Mouse (Mus musculus): ENCODE results near the gene Zfp386. TPM values are rescaled to one million over a fixed set of nuclear protein-coding genes. Genes with fewer than 3 reads are reported as not detected.
A peak's percentile ranks its signal among the peaks of the same experiment; 100 is the strongest.

Gene Zfp386
- total and polyA plus RNA-seq, 2 experiments from 2014 or later: 13.5 to 31.7 TPM

DNA sequence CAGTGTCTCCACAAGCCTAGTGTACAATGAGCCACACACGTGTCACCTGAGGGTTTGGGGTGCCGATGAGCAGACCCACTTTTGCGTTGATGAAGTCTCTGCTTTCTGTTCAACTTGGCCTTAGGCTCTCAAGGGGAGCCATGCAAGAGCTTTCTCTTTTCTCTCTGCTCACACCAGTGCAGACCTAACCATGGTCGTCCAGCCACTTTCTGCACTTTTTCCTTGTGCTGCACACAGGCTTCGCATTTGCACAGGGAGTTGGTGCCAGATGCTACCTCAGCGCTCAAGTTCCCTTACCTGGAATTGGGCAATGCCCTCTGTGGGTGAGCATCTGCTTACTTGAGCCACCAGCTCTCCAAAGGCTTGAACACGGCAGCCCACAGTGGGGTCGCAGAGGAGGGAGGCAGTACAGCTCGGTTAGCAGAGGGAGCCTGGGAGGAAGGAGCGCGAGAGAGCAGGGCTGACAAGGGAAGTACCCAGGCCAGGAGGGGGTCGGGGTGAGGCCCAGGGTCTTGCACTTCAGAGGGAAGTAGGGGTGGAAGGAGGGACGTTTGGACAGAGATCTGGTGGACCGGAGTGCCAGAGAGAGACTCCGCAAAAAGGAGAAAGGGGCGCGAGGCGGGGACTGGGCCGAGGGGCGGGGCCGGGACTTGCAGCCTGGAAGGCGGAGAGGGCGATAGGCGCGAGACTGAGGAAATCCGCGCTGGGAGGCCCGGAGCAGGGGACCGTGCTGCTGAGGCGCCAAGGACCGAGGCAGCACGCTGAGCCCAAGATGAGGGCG lies 29.7 kb downstream of the Zfp386 start, which contains the start of gene Vipr2:
Gene Vipr2 (plus strand): TSS at position 653 of the 781 bp plus-strand sequence.
- Histone ChIP-seq H3K27ac (ENCODE audit: low read depth) (no peak within 1 kb of the TSS), H3K4me1 (ENCODE audit: control insufficient read depth, insufficient read depth) (0 out of 2 replicates have a peak, but pooled peaks cover 8% of the 10 kb centered on the region), H3K36me3 (replicated peaks; ENCODE audit: control insufficient read depth, insufficient read depth, low read length) (no peaks in the 10 kb centered on the region), H3K27me3 (ENCODE audit: control insufficient read depth, insufficient read depth, low read length) (peaks cover 29% of the 10 kb centered on the region), H3K9me3 (replicated peaks; ENCODE audit: control insufficient read depth, low read length) (no peaks in the 10 kb centered on the region), H3K9ac (replicated peaks; ENCODE audit: low read depth, low read length) (no peak within 1 kb of the TSS), H3K4me2 (ENCODE audit: low read depth, low read length) (peak within 1 kb of the TSS; percentile 79), H3K4me3 (ENCODE audit: low read depth, low read length) (peak within 1 kb of the TSS; percentile 47)
- DNase-seq (ENCODE audit: low spot score) (peak; percentile 13), ATAC-seq (ENCODE audit: insufficient read depth, low read depth) (peak; percentile 62)
- TF ChIP-seq CTCF (IDR thresholded peaks at IDR 0.05; ENCODE audit: low read depth) (no peak), EP300 (IDR thresholded peaks at IDR 0.05; ENCODE audit: low read depth) (no peak)
- WGBS: 6% methylated on average over 32 of the region's 33 CpGs

DNA sequence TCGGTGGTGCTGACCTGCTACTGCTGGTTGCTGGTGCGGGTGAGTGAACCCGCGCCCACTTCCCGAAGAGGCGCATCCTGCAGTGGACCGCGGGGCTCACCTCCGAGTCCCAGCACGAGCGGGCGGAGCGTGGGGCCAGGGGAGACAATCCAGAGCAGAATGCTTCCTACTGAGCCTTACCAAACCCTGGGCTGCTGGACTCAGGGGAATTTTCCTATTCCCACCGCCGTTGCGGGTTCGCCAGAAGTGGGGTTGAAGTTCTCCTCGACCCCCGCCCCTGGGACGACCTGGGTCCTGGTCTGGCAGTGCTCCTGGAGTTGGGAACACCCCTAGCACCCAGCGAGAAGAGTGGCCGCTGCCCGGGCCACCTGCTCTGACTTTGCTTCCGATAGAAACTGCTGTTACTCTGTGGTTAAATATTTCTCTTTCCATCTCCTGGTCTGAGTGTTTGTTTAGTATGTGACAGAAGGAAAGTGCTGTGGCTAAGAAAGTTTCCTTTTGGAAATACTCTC lies 30.4 kb downstream of the Zfp386 start:
- H3K4me1 ChIP-seq (ENCODE audit: control insufficient read depth, insufficient read depth): 0 out of 2 replicates have a peak, but pooled peaks cover 8% of the 10 kb centered on the region
- TF ChIP-seq CTCF (IDR thresholded peaks at IDR 0.05; ENCODE audit: low read depth): no peak
- TF ChIP-seq EP300 (IDR thresholded peaks at IDR 0.05; ENCODE audit: low read depth): no peak
- H3K27me3 ChIP-seq (ENCODE audit: control insufficient read depth, insufficient read depth, low read length): peaks cover 29% of the 10 kb centered on the region
- H3K4me2 ChIP-seq (ENCODE audit: low read depth, low read length): peak overlapping the region; percentile 79
- H3K27ac ChIP-seq (ENCODE audit: low read depth): no peak overlapping the region
- no peaks in the 10 kb centered on the region for H3K36me3 ChIP-seq (replicated peaks; ENCODE audit: control insufficient read depth, insufficient read depth, low read length)
- ATAC-seq (ENCODE audit: insufficient read depth, low read depth) (0 out of 2 replicates have a peak, but pooled peaks have one; percentile 14), DNase-seq (ENCODE audit: low spot score) (no peak)
- under 1% methylated on average over 21 of the region's 24 CpGs for WGBS
- H3K9ac ChIP-seq (replicated peaks; ENCODE audit: low read depth, low read length): no peak overlapping the region
- peak overlapping the region; percentile 47 for H3K4me3 ChIP-seq (ENCODE audit: low read depth, low read length)
- no peaks in the 10 kb centered on the region for H3K9me3 ChIP-seq (replicated peaks; ENCODE audit: control insufficient read depth, low read length)

- Histone ChIP-seq H3K9me3 (replicated peaks; ENCODE audit: control insufficient read depth, low read length) (no peaks in the 10 kb centered on the region), H3K27ac (ENCODE audit: low read depth) (no peak overlapping the region), H3K4me1 (ENCODE audit: control insufficient read depth, insufficient read depth) (0 out of 2 replicates have a peak, but pooled peaks cover under 1% of the 10 kb centered on the region), H3K36me3 (replicated peaks; ENCODE audit: control insufficient read depth, insufficient read depth, low read length) (no peaks in the 10 kb centered on the region), H3K9ac (replicated peaks; ENCODE audit: low read depth, low read length) (no peak overlapping the region), H3K27me3 (ENCODE audit: control insufficient read depth, insufficient read depth, low read length) (peaks cover 12% of the 10 kb centered on the region), H3K4me3 (ENCODE audit: low read depth, low read length) (no peak overlapping the region), H3K4me2 (ENCODE audit: low read depth, low read length) (no peak overlapping the region)
- DNase-seq (ENCODE audit: low spot score) (no peak), ATAC-seq (ENCODE audit: insufficient read depth, low read depth) (no peak)
- 78% methylated on average over 6 of the region's 6 CpGs for WGBS
- TF ChIP-seq EP300 (IDR thresholded peaks at IDR 0.05; ENCODE audit: low read depth) (no peak), CTCF (IDR thresholded peaks at IDR 0.05; ENCODE audit: low read depth) (no peak)
Observed at GRCm38 (mm10) chr12:116083125-116083524, 35.6 kb downstream of the Zfp386 start.

GRCm38 (mm10) chr12:116084294-116084693 lies 36.8 kb downstream of the Zfp386 start:
- Histone ChIP-seq H3K9ac (replicated peaks; ENCODE audit: low read depth, low read length) (no peak overlapping the region), H3K4me3 (ENCODE audit: low read depth, low read length) (no peak overlapping the region), H3K9me3 (replicated peaks; ENCODE audit: control insufficient read depth, low read length) (no peaks in the 10 kb centered on the region), H3K4me2 (ENCODE audit: low read depth, low read length) (no peak overlapping the region), H3K36me3 (replicated peaks; ENCODE audit: control insufficient read depth, insufficient read depth, low read length) (no peaks in the 10 kb centered on the region), H3K4me1 (ENCODE audit: control insufficient read depth, insufficient read depth) (no peaks in the 10 kb centered on the region), H3K27me3 (ENCODE audit: control insufficient read depth, insufficient read depth, low read length) (peaks cover 2% of the 10 kb centered on the region; the same call in 1 of the 2 replicates), H3K27ac (ENCODE audit: low read depth) (no peak overlapping the region)
- DNase-seq (ENCODE audit: low spot score) (no peak), ATAC-seq (ENCODE audit: insufficient read depth, low read depth) (no peak)
- 42% methylated on average over 2 of the region's 2 CpGs for WGBS
- TF ChIP-seq CTCF (IDR thresholded peaks at IDR 0.05; ENCODE audit: low read depth) (no peak), EP300 (IDR thresholded peaks at IDR 0.05; ENCODE audit: low read depth) (no peak)

DNA sequence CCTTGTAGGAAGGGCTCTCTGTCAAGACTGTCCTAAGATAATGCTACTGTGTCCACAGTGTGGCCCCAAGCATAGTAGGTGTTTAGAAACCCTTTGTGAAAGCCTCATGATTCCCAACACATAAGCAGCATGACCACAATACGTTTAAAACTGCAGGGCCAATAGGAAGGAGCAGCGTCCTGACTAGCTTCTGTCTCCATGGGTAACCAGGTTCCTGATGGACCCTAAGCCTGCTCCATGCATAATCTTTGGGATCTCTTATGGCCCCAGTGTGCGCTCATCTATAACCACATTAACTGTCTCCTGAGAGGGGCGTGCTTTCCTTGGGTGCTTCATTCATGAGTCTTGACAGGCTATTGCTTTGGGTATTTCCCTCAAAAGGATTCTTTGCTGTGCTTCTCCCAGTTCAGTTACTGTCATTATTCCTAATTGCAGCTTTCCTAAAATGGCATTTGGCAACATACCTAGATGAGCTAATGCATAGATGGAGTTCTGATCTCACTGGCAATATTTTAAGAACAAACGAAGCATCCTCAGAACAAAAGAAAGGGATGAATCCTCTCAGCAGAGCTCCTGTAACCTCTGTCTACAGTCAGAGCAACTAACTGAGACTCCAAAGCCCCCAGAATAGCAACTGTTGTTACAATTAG lies 39.6 kb downstream of the Zfp386 start:
- TF ChIP-seq EP300 (IDR thresholded peaks at IDR 0.05; ENCODE audit: low read depth) (no peak), CTCF (IDR thresholded peaks at IDR 0.05; ENCODE audit: low read depth) (no peak)
- Histone ChIP-seq H3K27me3 (ENCODE audit: control insufficient read depth, insufficient read depth, low read length) (no peaks in the 10 kb centered on the region), H3K9ac (replicated peaks; ENCODE audit: low read depth, low read length) (no peak overlapping the region), H3K36me3 (replicated peaks; ENCODE audit: control insufficient read depth, insufficient read depth, low read length) (no peaks in the 10 kb centered on the region), H3K4me1 (ENCODE audit: control insufficient read depth, insufficient read depth) (no peaks in the 10 kb centered on the region), H3K27ac (ENCODE audit: low read depth) (no peak overlapping the region), H3K9me3 (replicated peaks; ENCODE audit: control insufficient read depth, low read length) (no peaks in the 10 kb centered on the region), H3K4me2 (ENCODE audit: low read depth, low read length) (no peak overlapping the region), H3K4me3 (ENCODE audit: low read depth, low read length) (no peak overlapping the region)
- 75% methylated on average over 5 of the region's 5 CpGs for WGBS
- DNase-seq (ENCODE audit: low spot score): no peak
- ATAC-seq (ENCODE audit: insufficient read depth, low read depth): no peak

Measured in heart, postnatal 0 days (tissue).